In the genomic region with DNA sequence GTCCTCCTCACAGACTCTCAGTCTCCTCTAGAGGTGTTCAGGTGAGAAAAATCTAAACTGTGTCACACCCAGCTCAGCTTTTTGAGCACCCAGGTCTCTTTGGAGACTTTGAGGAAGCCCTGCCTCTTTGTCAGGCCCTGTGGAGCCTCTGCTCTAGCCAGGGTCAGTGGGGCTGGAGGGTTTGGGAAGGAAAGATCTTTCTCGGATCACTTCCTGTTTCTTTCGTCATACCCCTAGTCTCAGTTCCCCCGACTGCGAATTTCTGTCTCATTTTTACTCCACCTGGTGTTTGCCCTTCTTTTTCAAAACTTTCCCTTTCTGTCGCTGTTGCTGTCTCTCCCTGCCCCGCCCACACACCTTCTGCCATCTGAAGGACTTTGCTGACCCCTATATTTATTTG, we compare ENCODE assay signal across 8 mouse cellular contexts. TPM values are rescaled to one million over a fixed set of nuclear protein-coding genes. Genes with fewer than 3 reads are reported as not detected.
DNase-seq lines count a peak whose midpoint lies in the region; ATAC-seq and TF ChIP-seq lines count a peak whose summit lies in the region.

No protein-coding gene starts in this region.

- H3K9ac ChIP-seq in kidney, embryonic 16.5 days (replicated peaks; ENCODE audit: low read length): peak overlapping the region; percentile 89; the same call in 1 of the 2 replicates
- H3K9ac ChIP-seq in CH12.LX (ENCODE audit: insufficient read depth, low read depth): no peak overlapping the region
- H3K9ac ChIP-seq in liver, embryonic 11.5 days (ENCODE audit: low read depth, low read length): no peak overlapping the region

- no peaks in the 10 kb centered on the region for H3K79me2 ChIP-seq in CH12.LX (replicated peaks; ENCODE audit: control insufficient read depth, extremely low read depth, insufficient read depth, poor library complexity, severe bottlenecking)

- H3K9me3 ChIP-seq in kidney, embryonic 16.5 days (ENCODE audit: low read length): no peaks in the 10 kb centered on the region
- H3K9me3 ChIP-seq in CH12.LX (replicated peaks; ENCODE audit: low read length): no peaks in the 10 kb centered on the region
- H3K9me3 ChIP-seq in liver, embryonic 11.5 days (ENCODE audit: control insufficient read depth, low read length): no peaks in the 10 kb centered on the region

- peaks cover 33% of the 10 kb centered on the region for H3K36me3 ChIP-seq in kidney, embryonic 16.5 days (ENCODE audit: insufficient read depth, low read length)
- H3K36me3 ChIP-seq in CH12.LX (replicated peaks in 1 of 2; ENCODE audit: control insufficient read depth in 1 of 2, insufficient read depth in 1 of 2, low read length in 1 of 2): peaks cover 45 to 73% of the 10 kb centered on the region in 2 experiments
- peaks cover 25% of the 10 kb centered on the region for H3K36me3 ChIP-seq in liver, embryonic 11.5 days (ENCODE audit: control insufficient read depth, insufficient read depth, low read length)
- H3K36me3 ChIP-seq in kidney, adult 2 months (ENCODE audit: control insufficient read depth, insufficient read depth, low read length): 0 out of 2 replicates have a peak, but pooled peaks cover 1% of the 10 kb centered on the region

- H3K4me3 ChIP-seq in kidney, embryonic 16.5 days (ENCODE audit: low read length): no peak overlapping the region
- H3K4me3 ChIP-seq in CH12.LX (replicated peaks in 1 of 3; ENCODE audit: low read depth in 2 of 3, low read length in 2 of 3, poor library complexity in 1 of 3): peak overlapping the region in 2 of 3 experiments; percentile 21 to 77
- H3K4me3 ChIP-seq in liver, embryonic 11.5 days (ENCODE audit: low read depth, low read length): no peak overlapping the region
- H3K4me3 ChIP-seq in kidney, adult 2 months (ENCODE audit: insufficient read depth, low read depth, low read length): no peak overlapping the region

- peak; percentile 15 for TF ChIP-seq RAD21 in CH12.LX (IDR thresholded peaks at IDR 0.05; ENCODE audit: low read depth, low read length)

- no peak for TF ChIP-seq POLR2A in CH12.LX (IDR thresholded peaks at IDR 0.05; ENCODE audit: low read depth, low read length)
- TF ChIP-seq POLR2A in kidney, adult 2 months (IDR thresholded peaks at IDR 0.05; ENCODE audit: low read depth, low read length): no peak

- 73% methylated on average over 6 of the region's 6 CpGs for WGBS in kidney, embryonic 16.5 days
- 75% methylated on average over 6 of the region's 6 CpGs for WGBS in liver, embryonic 11.5 days
- 66% methylated on average over 6 of the region's 6 CpGs for WGBS in kidney, adult 2 months

- peak; percentile 19 for DNase-seq in cerebellum, adult 9-11 months
- no peak for DNase-seq in cerebellum, adult 9-10 months
- no peak for DNase-seq in kidney, postnatal 4 days
- DNase-seq in CH12.LX (ENCODE audit: extremely low read depth): peak; percentile 79
- no peak for DNase-seq in liver, embryonic 11.5 days (ENCODE audit: low spot score)
- DNase-seq in kidney, adult 9 months: no peak
- DNase-seq in kidney, adult 2 months: no peak

- dilution Hi-C loops in CH12.LX (cut with MboI; ENCODE audit: extremely low pct_ligation_motif_present, extremely low pct_unique_long_range_greater_than_20kb, low sequenced_read_pairs): no loop called here

- no peak for ATAC-seq in kidney, embryonic 16.5 days (ENCODE audit: low FRiP score, low TSS enrichment)
- ATAC-seq in liver, embryonic 11.5 days (replicated peaks; ENCODE audit: low FRiP score): no peak

- peak; percentile 95 for TF ChIP-seq EP300 in CH12.LX (IDR thresholded peaks at IDR 0.05; ENCODE audit: low read length)

- peaks cover 20% of the 10 kb centered on the region for H3K4me1 ChIP-seq in kidney, embryonic 16.5 days (ENCODE audit: insufficient read depth, low read length)
- peaks cover 13 to 39% of the 10 kb centered on the region in 2 experiments for H3K4me1 ChIP-seq in CH12.LX (ENCODE audit: control insufficient read depth in 1 of 2, insufficient read depth in 2 of 2)
- peaks cover 39% of the 10 kb centered on the region for H3K4me1 ChIP-seq in liver, embryonic 11.5 days (replicated peaks; ENCODE audit: control insufficient read depth, insufficient read depth, low read length)
- no peaks in the 10 kb centered on the region; the same call in 1 of the 2 replicates for H3K4me1 ChIP-seq in kidney, adult 2 months (ENCODE audit: control insufficient read depth, insufficient read depth, low read length)

- H3K27me3 ChIP-seq in kidney, embryonic 16.5 days (ENCODE audit: insufficient read depth, low read length): no peaks in the 10 kb centered on the region
- H3K27me3 ChIP-seq in CH12.LX (replicated peaks): no peaks in the 10 kb centered on the region
- no peaks in the 10 kb centered on the region for H3K27me3 ChIP-seq in liver, embryonic 11.5 days (replicated peaks; ENCODE audit: control insufficient read depth, insufficient read depth, low read length)
- H3K27me3 ChIP-seq in kidney, adult 2 months (replicated peaks; ENCODE audit: control insufficient read depth, insufficient read depth, low read length): no peaks in the 10 kb centered on the region

- peak overlapping the region; percentile 90 for H3K4me2 ChIP-seq in kidney, embryonic 16.5 days (replicated peaks; ENCODE audit: low read depth, low read length)
- peak overlapping the region; percentile 74 for H3K4me2 ChIP-seq in CH12.LX (ENCODE audit: insufficient read depth, low read depth, poor library complexity, severe bottlenecking)
- H3K4me2 ChIP-seq in liver, embryonic 11.5 days: peak overlapping the region; percentile 91; the same call in 1 of the 2 replicates

- peak in 1 of 2 experiments; percentile 35; a peak in 1 of 4 replicates for TF ChIP-seq CTCF in CH12.LX (conservative IDR thresholded peaks at IDR 0.05 in 1 of 2, IDR thresholded peaks at IDR 0.05 in 1 of 2; ENCODE audit: low read depth in 2 of 2, low read length in 2 of 2)
- TF ChIP-seq CTCF in kidney, adult 2 months (conservative IDR thresholded peaks at IDR 0.05; ENCODE audit: insufficient read depth, insufficient read length, low read depth, low read length): no peak

- peak overlapping the region; percentile 32; the same call in 1 of the 2 replicates for H3K27ac ChIP-seq in kidney, embryonic 16.5 days (ENCODE audit: low read length)
- no peak overlapping the region for H3K27ac ChIP-seq in CH12.LX (ENCODE audit: insufficient read depth, low read depth)
- no peak overlapping the region for H3K27ac ChIP-seq in liver, embryonic 11.5 days (ENCODE audit: low read depth, low read length)
- no peak overlapping the region for H3K27ac ChIP-seq in kidney, adult 2 months (ENCODE audit: insufficient read depth, low read depth, low read length)

- in situ Hi-C loops in CH12.LX (cut with MboI; ENCODE audit: low pct_ligation_motif_present, low pct_unique_long_range_greater_than_20kb, low sequenced_read_pairs): loop anchor here (10.0 kb wide), 1 partner anchor 55 kb away; no protein-coding TSS in a partner anchor

TF ChIP-seq in CH12.LX, 34 proteins besides CTCF, POLR2A, EP300 and RAD21 (continues in another document):
- TF ChIP-seq NRF1 (IDR thresholded peaks at IDR 0.05; ENCODE audit: low read depth, low read length): no peak
- no peak for TF ChIP-seq E2F4 (IDR thresholded peaks at IDR 0.05; ENCODE audit: insufficient replicate concordance, low read depth, low read length)
- no peak for TF ChIP-seq CHD2 (IDR thresholded peaks at IDR 0.05; ENCODE audit: low read length)
- peak; percentile 21; the same call in 1 of the 2 replicates for TF ChIP-seq HCFC1 (IDR thresholded peaks at IDR 0.05; ENCODE audit: low read depth, low read length)
- TF ChIP-seq BHLHE40 (IDR thresholded peaks at IDR 0.05; ENCODE audit: low read depth, low read length): peak; percentile 78
- no peak for TF ChIP-seq UBTF (IDR thresholded peaks at IDR 0.05; ENCODE audit: low read depth, low read length)
- peak; percentile 70 for TF ChIP-seq MAFK (IDR thresholded peaks at IDR 0.05; ENCODE audit: insufficient replicate concordance, low read length)
- peak; percentile 99 for TF ChIP-seq IRF4 (IDR thresholded peaks at IDR 0.05; ENCODE audit: low read depth, low read length)
- TF ChIP-seq TCF12 (IDR thresholded peaks at IDR 0.05; ENCODE audit: low read depth, low read length): peak; percentile 79; the same call in 1 of the 2 replicates
- TF ChIP-seq ELF1 (IDR thresholded peaks at IDR 0.05; ENCODE audit: low read depth, low read length): peak; percentile 71
- TF ChIP-seq JUN (IDR thresholded peaks at IDR 0.05; ENCODE audit: insufficient read depth, low read depth, low read length): peak; percentile 72; the same call in 1 of the 2 replicates
- TF ChIP-seq RCOR1 (conservative IDR thresholded peaks at IDR 0.05; ENCODE audit: low read depth, low read length): peak; percentile 81

RNA-seq across cellular contexts. Expression of a gene that starts 1.6 kb away (rescaled TPM):
- 17.7 and 23.6 TPM in 2 replicates for polyA plus RNA-seq in kidney, embryonic 16.5 days (2015; fragmentation: Nextera tagmentation; extraction: Ambion mirVana)
- total RNA-seq in CH12.LX (2012; rRNA removed): 4.4 and 6.6 TPM in 2 replicates
- total RNA-seq in CH12.LX (2014; rRNA removed): 5.1 and 6.4 TPM in 2 replicates
- polyA plus RNA-seq in CH12.LX (2012; ENCODE audit: insufficient read length, low read depth): 11.9 and 13.2 TPM in 2 replicates
- polyA plus RNA-seq in liver, embryonic 11.5 days (2014; fragmentation: Nextera tagmentation; extraction: Ambion mirVana): 8.8 and 16.2 TPM in 2 replicates
- polyA plus RNA-seq in kidney, adult 2 months (2012; rRNA removed): 19.1 and 24.1 TPM in 2 replicates

RNA-seq across cellular contexts. Expression of a gene that starts 16.4 kb away (rescaled TPM):
- polyA plus RNA-seq in kidney, embryonic 16.5 days (2015; fragmentation: Nextera tagmentation; extraction: Ambion mirVana): 0.12 and 0.26 TPM in 2 replicates
- total RNA-seq in CH12.LX (2012; rRNA removed) (0.04 and 0.29 TPM in 2 replicates), CH12.LX (2014; rRNA removed) (not detected in 2 replicates)
- 0.04 TPM in 1 of 2 replicates, not detected in the other for polyA plus RNA-seq in CH12.LX (2012; ENCODE audit: insufficient read length, low read depth)
- 0.08 and 0.22 TPM in 2 replicates for polyA plus RNA-seq in liver, embryonic 11.5 days (2014; fragmentation: Nextera tagmentation; extraction: Ambion mirVana)
- polyA plus RNA-seq in kidney, adult 2 months (2012; rRNA removed): 0.18 and 0.19 TPM in 2 replicates

RNA-seq across cellular contexts. Expression of a gene that starts 26.1 kb away (rescaled TPM):
- polyA plus RNA-seq in kidney, embryonic 16.5 days (2015; fragmentation: Nextera tagmentation; extraction: Ambion mirVana): 100 and 109 TPM in 2 replicates
- total RNA-seq in CH12.LX (2012; rRNA removed) (17.5 and 27.2 TPM in 2 replicates), CH12.LX (2014; rRNA removed) (22.6 and 23.6 TPM in 2 replicates)
- polyA plus RNA-seq in CH12.LX (2012; ENCODE audit: insufficient read length, low read depth): 28.4 and 31.4 TPM in 2 replicates
- polyA plus RNA-seq in liver, embryonic 11.5 days (2014; fragmentation: Nextera tagmentation; extraction: Ambion mirVana): 31.8 and 37.5 TPM in 2 replicates
- polyA plus RNA-seq in kidney, adult 2 months (2012; rRNA removed): 68.3 and 78.0 TPM in 2 replicates

RNA-seq across cellular contexts. Expression of a gene that starts 43.4 kb away (rescaled TPM):
- 14.4 and 15.3 TPM in 2 replicates for polyA plus RNA-seq in kidney, embryonic 16.5 days (2015; fragmentation: Nextera tagmentation; extraction: Ambion mirVana)
- total RNA-seq in CH12.LX (2012; rRNA removed) (5.0 and 5.2 TPM in 2 replicates), CH12.LX (2014; rRNA removed) (3.4 and 5.0 TPM in 2 replicates)
- 8.3 and 10.0 TPM in 2 replicates for polyA plus RNA-seq in CH12.LX (2012; ENCODE audit: insufficient read length, low read depth)
- polyA plus RNA-seq in liver, embryonic 11.5 days (2014; fragmentation: Nextera tagmentation; extraction: Ambion mirVana): 9.0 and 10.5 TPM in 2 replicates
- polyA plus RNA-seq in kidney, adult 2 months (2012; rRNA removed): 33.9 and 37.2 TPM in 2 replicates

Comparison
In these comparisons a context has a peak if more than half of its experiments do, and no peak if none do; other contexts are left out.
1. DNase-seq: peak in cerebellum, adult 9-11 months (single experiment) and CH12.LX (single experiment); none in cerebellum, adult 9-10 months (single experiment), kidney, postnatal 4 days (0 of 2), liver, embryonic 11.5 days (single experiment), kidney, adult 9 months (single experiment) and kidney, adult 2 months (single experiment).
2. H3K4me3 ChIP-seq: peak in CH12.LX (2 of 3); none in kidney, embryonic 16.5 days (single experiment), liver, embryonic 11.5 days (single experiment) and kidney, adult 2 months (single experiment).
3. Peak in every context shown above with its lines, with median percentiles within 50 percentile points of each other: H3K4me2 ChIP-seq.